Mouse (Mus musculus): Measurements from ENCODE around the gene Cask. TPM values are rescaled to one million over a fixed set of nuclear protein-coding genes. Genes with fewer than 3 reads are reported as not detected.

Cask gene
- polyA plus RNA-seq, 2 experiments, result 1.5 to 1.6 TPM

- no peaks in the 10 kb centered on the region for H3K9me3 ChIP-seq (ENCODE audit: control insufficient read depth, low read length)
- no peak overlapping the region for H3K4me2 ChIP-seq (ENCODE audit: low read depth)
- H3K4me1 ChIP-seq (replicated peaks; ENCODE audit: control insufficient read depth in 2 of 2, insufficient read depth in 2 of 2, low read length in 1 of 2), result 0 out of 4 replicates have a peak, but pooled peaks cover 0 to 2% of the 10 kb centered on the region in 2 experiments
- H3K27ac ChIP-seq, result no peak overlapping the region
- ATAC-seq (ENCODE audit: insufficient read depth), result no peak
- H3K9ac ChIP-seq (replicated peaks), result no peak overlapping the region
- no peak for TF ChIP-seq CTCF (IDR thresholded peaks at IDR 0.05; ENCODE audit: low read depth)
- no peak for TF ChIP-seq EP300 (IDR thresholded peaks at IDR 0.05; ENCODE audit: low read depth)
- H3K36me3 ChIP-seq (replicated peaks; ENCODE audit: control insufficient read depth, insufficient read depth, low read depth), result no peaks in the 10 kb centered on the region
- 67% methylated on average over 4 of the region's 4 CpGs for WGBS (ENCODE audit: insufficient replicate concordance)
- no peak overlapping the region for H3K4me3 ChIP-seq (ENCODE audit: insufficient read depth in 1 of 2, low read depth in 2 of 2, low read length in 2 of 2)
- DNase-seq (ENCODE audit: low read depth in 3 of 3, low spot score in 3 of 3), result no peak
- no peaks in the 10 kb centered on the region for H3K27me3 ChIP-seq (ENCODE audit: control insufficient read depth, insufficient read depth, low read length)
Observed at GRCm38 (mm10) chrX:13520566-13520965, 330.6 kb downstream of the Cask start.

GRCm38 (mm10) chrX:13519408-13519783 lies 331.8 kb downstream of the Cask start:
- Histone ChIP-seq H3K4me1 (replicated peaks; ENCODE audit: control insufficient read depth in 2 of 2, insufficient read depth in 2 of 2, low read length in 1 of 2) (0 out of 4 replicates have a peak, but pooled peaks cover 0 to 2% of the 10 kb centered on the region in 2 experiments), H3K27ac (no peak overlapping the region), H3K9me3 (ENCODE audit: control insufficient read depth, low read length) (no peaks in the 10 kb centered on the region), H3K4me3 (ENCODE audit: insufficient read depth in 1 of 2, low read depth in 2 of 2, low read length in 2 of 2) (no peak overlapping the region), H3K9ac (replicated peaks) (no peak overlapping the region), H3K36me3 (replicated peaks; ENCODE audit: control insufficient read depth, insufficient read depth, low read depth) (no peaks in the 10 kb centered on the region), H3K27me3 (ENCODE audit: control insufficient read depth, insufficient read depth, low read length) (no peaks in the 10 kb centered on the region), H3K4me2 (ENCODE audit: low read depth) (no peak overlapping the region)
- no peak for TF ChIP-seq CTCF (IDR thresholded peaks at IDR 0.05; ENCODE audit: low read depth)
- no peak for TF ChIP-seq EP300 (IDR thresholded peaks at IDR 0.05; ENCODE audit: low read depth)
- DNase-seq (ENCODE audit: low read depth in 3 of 3, low spot score in 3 of 3), result no peak
- ATAC-seq (ENCODE audit: insufficient read depth), result no peak
- WGBS (ENCODE audit: insufficient replicate concordance), result 39% methylated on average over 5 of the region's 5 CpGs

- H3K4me3 ChIP-seq (ENCODE audit: insufficient read depth in 1 of 2, low read depth in 2 of 2, low read length in 2 of 2), result no peak overlapping the region
- no peaks in the 10 kb centered on the region for H3K27me3 ChIP-seq (ENCODE audit: control insufficient read depth, insufficient read depth, low read length)
- TF ChIP-seq CTCF (IDR thresholded peaks at IDR 0.05; ENCODE audit: low read depth), result no peak
- no peak for TF ChIP-seq EP300 (IDR thresholded peaks at IDR 0.05; ENCODE audit: low read depth)
- no peak overlapping the region for H3K4me2 ChIP-seq (ENCODE audit: low read depth)
- WGBS (ENCODE audit: insufficient replicate concordance), result 39% methylated on average over 4 of the region's 4 CpGs
- H3K4me1 ChIP-seq (replicated peaks; ENCODE audit: control insufficient read depth in 2 of 2, insufficient read depth in 2 of 2, low read length in 1 of 2), result 0 out of 4 replicates have a peak, but pooled peaks cover 0 to 2% of the 10 kb centered on the region in 2 experiments
- no peaks in the 10 kb centered on the region for H3K9me3 ChIP-seq (ENCODE audit: control insufficient read depth, low read length)
- no peaks in the 10 kb centered on the region for H3K36me3 ChIP-seq (replicated peaks; ENCODE audit: control insufficient read depth, insufficient read depth, low read depth)
- no peak for DNase-seq (ENCODE audit: low read depth in 3 of 3, low spot score in 3 of 3)
- no peak for ATAC-seq (ENCODE audit: insufficient read depth)
- no peak overlapping the region for H3K27ac ChIP-seq
- no peak overlapping the region for H3K9ac ChIP-seq (replicated peaks)
Observed at GRCm38 (mm10) chrX:13518781-13519407, 332.3 kb downstream of the Cask start.

- Histone ChIP-seq H3K4me1 (replicated peaks; ENCODE audit: control insufficient read depth in 2 of 2, insufficient read depth in 2 of 2, low read length in 1 of 2) (0 out of 4 replicates have a peak, but pooled peaks cover 0 to 2% of the 10 kb centered on the region in 2 experiments), H3K27ac (no peak overlapping the region), H3K9me3 (ENCODE audit: control insufficient read depth, low read length) (no peaks in the 10 kb centered on the region), H3K4me2 (ENCODE audit: low read depth) (no peak overlapping the region), H3K4me3 (ENCODE audit: insufficient read depth in 1 of 2, low read depth in 2 of 2, low read length in 2 of 2) (no peak overlapping the region), H3K27me3 (ENCODE audit: control insufficient read depth, insufficient read depth, low read length) (no peaks in the 10 kb centered on the region), H3K9ac (replicated peaks) (no peak overlapping the region), H3K36me3 (replicated peaks; ENCODE audit: control insufficient read depth, insufficient read depth, low read depth) (no peaks in the 10 kb centered on the region)
- DNase-seq (ENCODE audit: low read depth in 3 of 3, low spot score in 3 of 3), result no peak
- TF ChIP-seq CTCF (IDR thresholded peaks at IDR 0.05; ENCODE audit: low read depth), result no peak
- TF ChIP-seq EP300 (IDR thresholded peaks at IDR 0.05; ENCODE audit: low read depth), result no peak
- WGBS (ENCODE audit: insufficient replicate concordance), result 23% methylated on average over 10 of the region's 10 CpGs
- no peak for ATAC-seq (ENCODE audit: insufficient read depth)
Observed at GRCm38 (mm10) chrX:13518019-13518418, 333.1 kb downstream of the Cask start.

- Histone ChIP-seq H3K27me3 (ENCODE audit: control insufficient read depth, insufficient read depth, low read length) (no peaks in the 10 kb centered on the region), H3K4me3 (ENCODE audit: insufficient read depth in 1 of 2, low read depth in 2 of 2, low read length in 2 of 2) (no peak overlapping the region), H3K4me1 (replicated peaks; ENCODE audit: control insufficient read depth in 2 of 2, insufficient read depth in 2 of 2, low read length in 1 of 2) (0 out of 4 replicates have a peak, but pooled peaks cover 0 to 2% of the 10 kb centered on the region in 2 experiments), H3K9ac (replicated peaks) (no peak overlapping the region), H3K36me3 (replicated peaks; ENCODE audit: control insufficient read depth, insufficient read depth, low read depth) (no peaks in the 10 kb centered on the region), H3K27ac (no peak overlapping the region), H3K9me3 (ENCODE audit: control insufficient read depth, low read length) (no peaks in the 10 kb centered on the region), H3K4me2 (ENCODE audit: low read depth) (no peak overlapping the region)
- 69% methylated on average over 6 of the region's 6 CpGs for WGBS (ENCODE audit: insufficient replicate concordance)
- TF ChIP-seq CTCF (IDR thresholded peaks at IDR 0.05; ENCODE audit: low read depth), result no peak
- TF ChIP-seq EP300 (IDR thresholded peaks at IDR 0.05; ENCODE audit: low read depth), result no peak
- DNase-seq (ENCODE audit: low read depth in 3 of 3, low spot score in 3 of 3) (no peak), ATAC-seq (ENCODE audit: insufficient read depth) (no peak)
Observed at GRCm38 (mm10) chrX:13516451-13516850, 334.7 kb downstream of the Cask start.
